8 mouse cellular contexts compared by ENCODE assay signal in genomic region chr14:120278290-120279244, GRCm38 (mm10). TPM values are rescaled to one million over a fixed set of nuclear protein-coding genes. Genes with fewer than 3 reads are reported as not detected.
A peak's percentile ranks its signal among the peaks of the same experiment; 100 is the strongest.
DNase-seq lines count a peak whose midpoint lies in the region; ATAC-seq and TF ChIP-seq lines count a peak whose summit lies in the region.

No protein-coding gene starts in this region.

- peak; percentile 88 for ATAC-seq in intestine, postnatal 0 days
- ATAC-seq in neural tube, embryonic 13.5 days (ENCODE audit: low read depth): no peak

- H3K27me3 ChIP-seq in intestine, postnatal 0 days (replicated peaks; ENCODE audit: control insufficient read depth, insufficient read depth, low read length): no peaks in the 10 kb centered on the region
- H3K27me3 ChIP-seq in neural tube, embryonic 13.5 days: no peaks in the 10 kb centered on the region; the same call in 1 of the 2 replicates

- DNase-seq in adrenal gland, adult (ENCODE audit: inconsistent age in 2 of 2, low spot score in 1 of 2): peak; percentile 56 to 90
- DNase-seq in adrenal gland, postnatal 25 days: no peak
- peak; percentile 28 for DNase-seq in thymus, postnatal 0 days (ENCODE audit: low spot score)
- DNase-seq in thymus, postnatal 25 days: no peak
- peak; percentile 82 for DNase-seq in forelimb bud, embryonic 11.5 days (ENCODE audit: low read depth, low spot score)
- peak; percentile 76 to 86 for DNase-seq in lung, adult 18-20 months

- 5% methylated on average over 21 of the region's 21 CpGs for WGBS in intestine, postnatal 0 days
- 48% methylated on average over 21 of the region's 21 CpGs for WGBS in neural tube, embryonic 13.5 days

- H3K4me1 ChIP-seq in intestine, postnatal 0 days (replicated peaks; ENCODE audit: control insufficient read depth, insufficient read depth, low read length): peaks cover 24% of the 10 kb centered on the region
- peaks cover 55% of the 10 kb centered on the region for H3K4me1 ChIP-seq in neural tube, embryonic 13.5 days (replicated peaks)

- no peaks in the 10 kb centered on the region for H3K9me3 ChIP-seq in intestine, postnatal 0 days (ENCODE audit: control insufficient read depth)
- no peaks in the 10 kb centered on the region for H3K9me3 ChIP-seq in neural tube, embryonic 13.5 days

- peak overlapping the region; percentile 89 for H3K4me2 ChIP-seq in intestine, postnatal 0 days (replicated peaks; ENCODE audit: low read depth)
- H3K4me2 ChIP-seq in neural tube, embryonic 13.5 days: peak overlapping the region; percentile 72

- H3K4me3 ChIP-seq in intestine, postnatal 0 days (ENCODE audit: low read depth, low read length): peak overlapping the region; percentile 64
- peak overlapping the region; percentile 58 for H3K4me3 ChIP-seq in neural tube, embryonic 13.5 days

- H3K27ac ChIP-seq in intestine, postnatal 0 days (ENCODE audit: low read depth, low read length): peak overlapping the region; percentile 86
- H3K27ac ChIP-seq in neural tube, embryonic 13.5 days (replicated peaks): peak overlapping the region; percentile 39; the same call in 1 of the 2 replicates

- TF ChIP-seq CTCF in intestine, postnatal 0 days (IDR thresholded peaks at IDR 0.05; ENCODE audit: low read depth): peak; percentile 31

- H3K9ac ChIP-seq in intestine, postnatal 0 days (ENCODE audit: low read depth, low read length): peak overlapping the region; percentile 60
- peak overlapping the region; percentile 49 for H3K9ac ChIP-seq in neural tube, embryonic 13.5 days

- peaks cover 5% of the 10 kb centered on the region; the same call in 1 of the 2 replicates for H3K36me3 ChIP-seq in intestine, postnatal 0 days (ENCODE audit: control insufficient read depth, insufficient read depth)
- no peaks in the 10 kb centered on the region for H3K36me3 ChIP-seq in neural tube, embryonic 13.5 days

RNA-seq across cellular contexts. Expression of gene Mbnl2, which starts 3.1 kb away (rescaled TPM):
- total RNA-seq in adrenal gland, postnatal 25 days (2021): 202 and 226 TPM in 2 replicates
- 81.9 and 91.2 TPM in 2 replicates for polyA plus RNA-seq in thymus, postnatal 0 days (2015; fragmentation: Nextera tagmentation; extraction: Ambion mirVana)
- polyA plus RNA-seq in intestine, postnatal 0 days (2015; fragmentation: Nextera tagmentation; extraction: Ambion mirVana): 94.4 and 99.0 TPM in 2 replicates
- 39.2 and 39.4 TPM in 2 replicates for polyA plus RNA-seq in neural tube, embryonic 13.5 days (2015; fragmentation: Nextera tagmentation; extraction: Ambion mirVana)

Comparison
In these comparisons a context has a peak if more than half of its experiments do, and no peak if none do; other contexts are left out.
1. DNase-seq: peak in adrenal gland, adult (2 of 2), thymus, postnatal 0 days (single experiment), forelimb bud, embryonic 11.5 days (single experiment) and lung, adult 18-20 months (2 of 2); none in adrenal gland, postnatal 25 days (single experiment) and thymus, postnatal 25 days (single experiment).